Mouse (Mus musculus) bone marrow macrophage, adult 2 months (primary cell): ENCODE data around the gene Trit1. TPM values are rescaled to one million over a fixed set of nuclear protein-coding genes. Genes with fewer than 3 reads are reported as not detected.

ENCODE experiments used
- H3K27ac ChIP-seq: 2 replicates; pipeline ENCODE4 v1.5.1; 2012; ENCODE audit warnings: low read depth, low read length; ENCODE audit not compliant: insufficient read depth
- H3K4me1 ChIP-seq: 2 replicates; pipeline ENCODE4 v1.6.1; 2012; ENCODE audit warnings: low read length; ENCODE audit not compliant: control insufficient read depth, insufficient read depth
- H3K4me3 ChIP-seq: 2 replicates; pipeline ENCODE4 v1.5.1; 2012; ENCODE audit warnings: mild to moderate bottlenecking, low read length, moderate library complexity; ENCODE audit not compliant: insufficient read depth
- CTCF ChIP-seq: IDR thresholded peaks from 2 replicates; pipeline ENCODE4 v1.5.1; 2012; ENCODE audit warnings: low read depth, mild to moderate bottlenecking, low read length, moderate library complexity
- POLR2A ChIP-seq: IDR thresholded peaks from 2 replicates; pipeline ENCODE4 v1.6.1; 2012; ENCODE audit warnings: mild to moderate bottlenecking, low read depth, low read length, borderline replicate concordance
- polyA plus RNA-seq: library from polyadenylated mRNA; stranded (reverse); fragments of >200 nt; gene quantifications from 2 replicates; pipeline ENCODE4 v1.2.4, GENCODE M21; 2012; ENCODE audit not compliant: missing spikeins, insufficient read depth, insufficient read length

The Trit1 gene
- polyA plus RNA-seq, 1 experiment = 12.5 TPM

- no peak for TF ChIP-seq CTCF
- no peak for TF ChIP-seq POLR2A
- Histone ChIP-seq H3K4me3 (no peak overlapping the region), H3K4me1 (no peaks in the 10 kb centered on the region), H3K27ac (no peak overlapping the region)
Observed at GRCm38 (mm10) chr4:123093869-123094268, 77.5 kb downstream of the Trit1 start.

Other genes starting within 250 kb of the Trit1 start
- 152 and 158 TPM in 2 replicates for gene Ppt1, start 180.4 kb upstream of the Trit1 start, polyA plus RNA-seq
- gene Cap1, start 130.5 kb upstream of the Trit1 start, polyA plus RNA-seq = 495 and 593 TPM in 2 replicates
- not detected in 2 replicates for gene Mfsd2a, start 55.4 kb upstream of the Trit1 start, polyA plus RNA-seq
- 0.29 and 0.32 TPM in 2 replicates for gene Mycl, start 20.9 kb upstream of the Trit1 start, polyA plus RNA-seq
- not detected in 2 replicates for gene Bmp8b, start 88.6 kb downstream of the Trit1 start, polyA plus RNA-seq
- not detected in 2 replicates for gene Oxct2b, start 99.7 kb downstream of the Trit1 start, polyA plus RNA-seq
- gene Ppie, start 123.4 kb downstream of the Trit1 start, polyA plus RNA-seq = 20.5 and 20.7 TPM in 2 replicates
- gene Hpcal4, start 166.6 kb downstream of the Trit1 start, polyA plus RNA-seq = not detected in 2 replicates
- not detected in 2 replicates for gene Nt5c1a, start 184.9 kb downstream of the Trit1 start, polyA plus RNA-seq
- not detected in 2 replicates for gene Heyl, start 217.0 kb downstream of the Trit1 start, polyA plus RNA-seq
- 16.7 and 18.3 TPM in 2 replicates for gene Pabpc4, start 245.8 kb downstream of the Trit1 start, polyA plus RNA-seq